Mouse (Mus musculus) intestine, embryonic 14.5 days (tissue): ENCODE results near the gene Tiam1. TPM values are rescaled to one million over a fixed set of nuclear protein-coding genes. Genes with fewer than 3 reads are reported as not detected.

ENCODE experiments used
- ATAC-seq: fragments of 200-750 bp; cut with Nextera tagmentation; replicated peaks from 2 replicates; pipeline ENCODE4 v1.8.0; 2017; ENCODE audit warnings: low read depth, moderate number of reproducible peaks, moderate TSS enrichment, moderate library complexity; ENCODE audit not compliant: low FRiP score, low TSS enrichment
- DNase-seq: peaks from one replicate; pipeline ENCODE4 v3.0.0-alpha.2; 2018; ENCODE audit warnings: low spot score
- H3K27ac ChIP-seq: fragments of 300-500 bp; sonication (generic); 2 replicates; pipeline ENCODE4 v1.5.1; 2014; ENCODE audit warnings: low read depth, mild to moderate bottlenecking, control low read depth
- H3K27me3 ChIP-seq: fragments of 300-500 bp; sonication (generic); replicated peaks from 2 replicates; pipeline ENCODE4 v1.6.1; 2014; ENCODE audit warnings: low read length, control low read depth; ENCODE audit not compliant: control insufficient read depth, insufficient read depth
- H3K36me3 ChIP-seq: fragments of 300-500 bp; sonication (generic); 2 replicates; pipeline ENCODE4 v1.6.1; 2014; ENCODE audit warnings: low read length, control low read depth; ENCODE audit not compliant: control insufficient read depth, insufficient read depth
- H3K4me1 ChIP-seq: fragments of 300-500 bp; sonication (generic); replicated peaks from 2 replicates; pipeline ENCODE4 v1.6.1; 2014; ENCODE audit warnings: low read length, control low read depth, mixed read lengths; ENCODE audit not compliant: control insufficient read depth, insufficient read depth
- H3K4me2 ChIP-seq: fragments of 300-500 bp; sonication (generic); 2 replicates; pipeline ENCODE4 v1.6.1; 2014; ENCODE audit warnings: low read length
- H3K4me3 ChIP-seq: fragments of 300-500 bp; sonication (generic); 2 replicates; pipeline ENCODE4 v1.5.1; 2014; ENCODE audit warnings: low read depth, low read length, control low read depth, mixed read lengths
- H3K9ac ChIP-seq: fragments of 300-500 bp; sonication (generic); 2 replicates; pipeline ENCODE4 v1.6.1; 2014; ENCODE audit warnings: mild to moderate bottlenecking, low read length
- H3K9me3 ChIP-seq: fragments of 300-500 bp; sonication (generic); 2 replicates; pipeline ENCODE4 v1.6.1; 2016; ENCODE audit warnings: low read length, control low read depth; ENCODE audit not compliant: control insufficient read depth
- WGBS: fragments of 180-500 bp; shearing (Covaris S2); extraction: QIAGEN DNeasy Blood & Tissue Kit; methylation state at CpG from one replicate; pipeline ENCODE4 v1.1.7; 2014; 5-methylcytosine and 5-hydroxymethylcytosine counted together
- polyA plus RNA-seq: library from polyadenylated mRNA; unstranded; fragments of >200 nt; fragmentation: Nextera tagmentation; extraction: Ambion mirVana; gene quantifications from 2 replicates; pipeline ENCODE4 v1.2.1, GENCODE M21; 2014

Tiam1 gene
- polyA plus RNA-seq, 1 experiment from 2014 or later: 21.4 TPM

DNA sequence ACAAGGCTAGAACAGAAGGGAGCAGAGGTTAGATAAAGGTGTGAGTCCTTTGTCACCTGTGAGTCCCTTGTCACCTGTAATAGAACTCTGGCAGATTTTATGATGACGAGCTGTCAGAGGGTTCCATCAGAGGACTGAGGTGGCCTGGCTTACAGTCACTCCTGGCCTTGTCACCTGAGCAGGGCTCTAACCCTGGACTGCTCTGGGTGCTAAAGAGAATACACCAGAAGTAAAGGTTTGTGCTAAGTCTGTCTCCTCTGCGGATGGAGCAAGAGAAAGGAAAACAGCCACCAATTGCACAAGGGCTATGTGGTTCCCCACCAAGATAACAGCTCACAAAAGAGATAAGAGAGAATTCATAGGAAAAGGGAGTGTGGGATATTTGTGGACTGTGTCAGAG, 404.0 kb downstream of the Tiam1 start:
- H3K9me3 ChIP-seq: no peaks in the 10 kb centered on the region
- H3K4me3 ChIP-seq: no peak overlapping the region
- H3K36me3 ChIP-seq: no peaks in the 10 kb centered on the region
- H3K27ac ChIP-seq: no peak overlapping the region
- H3K27me3 ChIP-seq: no peaks in the 10 kb centered on the region
- no peaks in the 10 kb centered on the region for H3K4me1 ChIP-seq
- no peak overlapping the region for H3K9ac ChIP-seq
- 59% methylated on average over 2 of the region's 2 CpGs for WGBS
- H3K4me2 ChIP-seq: no peak overlapping the region
- DNase-seq (no peak), ATAC-seq (no peak)

DNA sequence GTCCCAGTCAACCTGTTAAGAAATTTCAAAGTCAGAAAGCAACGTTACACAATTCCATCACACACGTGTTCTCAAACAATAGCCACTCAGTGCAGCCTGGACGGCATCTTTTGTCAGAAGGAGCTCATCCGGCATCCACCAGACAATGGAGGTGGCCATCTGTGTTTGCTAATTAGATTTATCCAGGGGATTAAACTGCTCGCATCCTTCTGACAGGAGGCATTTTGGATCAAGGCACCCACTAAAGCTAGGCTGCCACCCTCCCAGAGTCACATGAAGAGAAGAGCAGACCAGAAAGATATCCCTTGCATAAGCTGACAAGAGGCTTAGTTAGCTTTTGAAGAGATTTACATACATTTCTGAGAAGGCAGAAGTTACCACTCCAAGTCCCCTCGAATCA, 404.6 kb downstream of the Tiam1 start:
- no peak overlapping the region for H3K4me2 ChIP-seq
- H3K36me3 ChIP-seq: no peaks in the 10 kb centered on the region
- H3K27ac ChIP-seq: no peak overlapping the region
- ATAC-seq (no peak), DNase-seq (no peak)
- 48% methylated on average over 6 of the region's 6 CpGs for WGBS
- no peaks in the 10 kb centered on the region for H3K4me1 ChIP-seq
- no peaks in the 10 kb centered on the region for H3K27me3 ChIP-seq
- no peak overlapping the region for H3K9ac ChIP-seq
- H3K4me3 ChIP-seq: no peak overlapping the region
- H3K9me3 ChIP-seq: no peaks in the 10 kb centered on the region

Other genes with a start within 250 kb of the Tiam1 start
- 1,317 and 1,355 TPM in 2 replicates for gene Sod1, start 77.0 kb upstream of the Tiam1 start, polyA plus RNA-seq
- gene Scaf4, start 140.7 kb upstream of the Tiam1 start, polyA plus RNA-seq: 27.9 and 28.2 TPM in 2 replicates
- gene Hunk, start 242.2 kb upstream of the Tiam1 start, polyA plus RNA-seq: 11.0 and 12.2 TPM in 2 replicates